Mouse (Mus musculus) lung, postnatal 0 days (tissue): Measurements from ENCODE around the gene Fkbp10.

Experiments
- CTCF ChIP-seq: IDR thresholded peaks from 2 replicates; pipeline ENCODE4 v1.5.1; 2016; ENCODE audit warnings: antibody characterized with exemption, mild to moderate bottlenecking
- EP300 ChIP-seq: IDR thresholded peaks from 2 replicates; pipeline ENCODE4 v1.6.1; 2016; ENCODE audit warnings: antibody characterized with exemption, mild to moderate bottlenecking, control low read depth

DNA sequence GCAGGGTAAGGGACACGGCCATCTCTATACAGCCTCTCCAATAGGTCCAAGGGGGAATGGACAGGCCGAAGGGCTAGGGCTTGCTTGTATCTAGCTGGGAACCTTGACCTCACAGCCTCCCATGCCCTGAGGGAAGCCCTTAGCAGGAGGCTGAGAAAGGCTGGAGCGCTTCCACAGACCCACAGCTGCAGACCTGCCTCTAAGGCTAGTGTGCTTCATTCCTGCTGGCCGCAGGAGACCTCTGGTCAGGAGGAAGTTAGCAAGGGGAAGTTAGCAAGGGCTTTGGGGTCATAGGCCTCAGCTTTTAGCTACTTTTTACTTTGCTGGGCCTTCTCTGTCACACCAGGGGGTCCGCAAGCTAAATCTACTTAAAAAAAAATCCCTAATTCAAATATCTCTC is 37.1 kb upstream of the Fkbp10 start:
- TF ChIP-seq CTCF (no peak), EP300 (no peak)
